Mouse (Mus musculus) kidney, embryonic 14.5 days (tissue): ENCODE measurements around the gene Ncf1. TPM values are rescaled to one million over a fixed set of nuclear protein-coding genes. Genes with fewer than 3 reads are reported as not detected.
A peak's percentile ranks its signal among the peaks of the same experiment; 100 is the strongest.

Experiments
- ATAC-seq: fragments of 200-750 bp; cut with Nextera tagmentation; 2 replicates; pipeline ENCODE4 v1.8.0; 2017; ENCODE audit warnings: moderate number of reproducible peaks, mild to moderate bottlenecking, moderate TSS enrichment, moderate library complexity; ENCODE audit not compliant: low FRiP score, low TSS enrichment
- H3K27ac ChIP-seq: fragments of 300-500 bp; sonication (generic); 2 replicates; pipeline ENCODE4 v1.5.1; 2014; ENCODE audit warnings: low read depth, mild to moderate bottlenecking, low read length, moderate library complexity, mixed read lengths
- H3K27me3 ChIP-seq: fragments of 300-500 bp; sonication (generic); 2 replicates; pipeline ENCODE4 v1.6.1; 2014; ENCODE audit warnings: mild to moderate bottlenecking, low read length; ENCODE audit not compliant: control insufficient read depth, insufficient read depth
- H3K36me3 ChIP-seq: fragments of 300-500 bp; sonication (generic); 2 replicates; pipeline ENCODE4 v1.6.1; 2014; ENCODE audit warnings: low read length, mixed read lengths; ENCODE audit not compliant: control insufficient read depth, insufficient read depth
- H3K4me1 ChIP-seq: fragments of 300-500 bp; sonication (generic); 2 replicates; pipeline ENCODE4 v1.6.1; 2014; ENCODE audit warnings: low read length, mixed read lengths; ENCODE audit not compliant: control insufficient read depth, insufficient read depth
- H3K4me2 ChIP-seq: fragments of 300-500 bp; sonication (generic); replicated peaks from 2 replicates; pipeline ENCODE4 v1.6.1; 2014; ENCODE audit warnings: low read depth, mild to moderate bottlenecking, low read length
- H3K4me3 ChIP-seq: fragments of 300-500 bp; sonication (generic); 2 replicates; pipeline ENCODE4 v1.5.1; 2014; ENCODE audit warnings: mild to moderate bottlenecking, low read length
- H3K9ac ChIP-seq: fragments of 300-500 bp; sonication (generic); 2 replicates; pipeline ENCODE4 v1.6.1; 2014; ENCODE audit warnings: low read depth, mild to moderate bottlenecking, low read length, moderate library complexity
- H3K9me3 ChIP-seq: fragments of 300-500 bp; sonication (generic); 2 replicates; pipeline ENCODE4 v1.6.1; 2016; ENCODE audit warnings: low read length; ENCODE audit not compliant: control insufficient read depth
- WGBS: fragments of 180-500 bp; shearing (Covaris S2); extraction: QIAGEN DNeasy Blood & Tissue Kit; methylation state at CpG from one replicate; pipeline ENCODE4 v1.1.7; 2014; 5-methylcytosine and 5-hydroxymethylcytosine counted together
- polyA plus RNA-seq: library from polyadenylated mRNA; unstranded; fragments of >200 nt; fragmentation: Nextera tagmentation; extraction: Ambion mirVana; gene quantifications from 2 replicates; pipeline ENCODE4 v1.2.1, GENCODE M21; 2014

The Ncf1 gene
- polyA plus RNA-seq, 1 experiment from 2014 or later = 2.6 TPM

GRCm38 (mm10) chr5:134206721-134207120 lies 22.7 kb downstream of the Ncf1 start:
- ATAC-seq = no peak
- Histone ChIP-seq H3K9ac (no peak overlapping the region), H3K36me3 (no peaks in the 10 kb centered on the region; the same call in 1 of the 2 replicates), H3K4me3 (no peak overlapping the region), H3K9me3 (no peaks in the 10 kb centered on the region), H3K27ac (no peak overlapping the region), H3K27me3 (no peaks in the 10 kb centered on the region), H3K4me2 (no peak overlapping the region), H3K4me1 (no peaks in the 10 kb centered on the region)
- WGBS = 83% methylated on average over 10 of the region's 10 CpGs

- Histone ChIP-seq H3K4me1 (no peaks in the 10 kb centered on the region), H3K27me3 (no peaks in the 10 kb centered on the region), H3K27ac (no peak overlapping the region), H3K4me3 (no peak overlapping the region), H3K9me3 (no peaks in the 10 kb centered on the region), H3K36me3 (peaks cover 7% of the 10 kb centered on the region; the same call in 1 of the 2 replicates), H3K9ac (no peak overlapping the region), H3K4me2 (no peak overlapping the region)
- ATAC-seq = no peak
- WGBS = 88% methylated on average over 8 of the region's 8 CpGs
Measured at GRCm38 (mm10) chr5:134193664-134194063, 35.8 kb downstream of the Ncf1 start.

GRCm38 (mm10) chr5:134188571-134188970 lies 40.9 kb downstream of the Ncf1 start:
- no peak overlapping the region; the same call in 1 of the 2 replicates for H3K27ac ChIP-seq
- no peak for ATAC-seq
- H3K27me3 ChIP-seq = no peaks in the 10 kb centered on the region
- H3K9ac ChIP-seq = no peak overlapping the region
- H3K9me3 ChIP-seq = no peaks in the 10 kb centered on the region
- no peaks in the 10 kb centered on the region; the same call in 1 of the 2 replicates for H3K36me3 ChIP-seq
- WGBS = 57% methylated on average over 7 of the region's 7 CpGs
- H3K4me2 ChIP-seq = no peak overlapping the region
- no peak overlapping the region for H3K4me3 ChIP-seq
- peaks cover 1% of the 10 kb centered on the region; the same call in 1 of the 2 replicates for H3K4me1 ChIP-seq

- ATAC-seq = no peak
- 81% methylated on average over 4 of the region's 4 CpGs for WGBS
- Histone ChIP-seq H3K9ac (no peak overlapping the region), H3K4me1 (peaks cover 16% of the 10 kb centered on the region), H3K4me2 (no peak overlapping the region), H3K27ac (no peak overlapping the region), H3K36me3 (no peaks in the 10 kb centered on the region), H3K4me3 (no peak overlapping the region), H3K27me3 (no peaks in the 10 kb centered on the region), H3K9me3 (no peaks in the 10 kb centered on the region)
Measured at GRCm38 (mm10) chr5:134186961-134187731, 42.3 kb downstream of the Ncf1 start.

- no peak overlapping the region for H3K9ac ChIP-seq
- no peaks in the 10 kb centered on the region for H3K9me3 ChIP-seq
- H3K4me3 ChIP-seq = no peak overlapping the region
- H3K4me2 ChIP-seq = no peak overlapping the region
- H3K4me1 ChIP-seq = peaks cover 17% of the 10 kb centered on the region
- no peaks in the 10 kb centered on the region for H3K27me3 ChIP-seq
- ATAC-seq = no peak
- no peak overlapping the region for H3K27ac ChIP-seq
- 81% methylated on average over 3 of the region's 3 CpGs for WGBS
- no peaks in the 10 kb centered on the region for H3K36me3 ChIP-seq
Measured at GRCm38 (mm10) chr5:134186059-134186458, 43.4 kb downstream of the Ncf1 start.

- WGBS = under 1% methylated on average over 89 of the region's 92 CpGs
- H3K9ac ChIP-seq = peak within 1 kb of the TSS; percentile 89
- peaks cover 20% of the 10 kb centered on the region for H3K4me1 ChIP-seq
- peak within 1 kb of the TSS; percentile 66 for H3K4me3 ChIP-seq
- peak within 1 kb of the TSS; percentile 98 for H3K27ac ChIP-seq
- H3K9me3 ChIP-seq = no peaks in the 10 kb centered on the region
- peak within 1 kb of the TSS; percentile 56 for H3K4me2 ChIP-seq
- no peaks in the 10 kb centered on the region for H3K27me3 ChIP-seq
- ATAC-seq = peak; percentile 94
- no peaks in the 10 kb centered on the region for H3K36me3 ChIP-seq
Measured at GRCm38 (mm10) chr5:134183880-134184808, 45.3 kb downstream of the Ncf1 start, which contains the start of gene Gtf2ird2. TSS of gene Gtf2ird2 (plus strand) at chr5:134184019.

- WGBS = 51% methylated on average over 7 of the region's 7 CpGs
- Histone ChIP-seq H3K36me3 (no peaks in the 10 kb centered on the region), H3K4me1 (peaks cover 20% of the 10 kb centered on the region), H3K27me3 (no peaks in the 10 kb centered on the region), H3K9ac (peak overlapping the region; percentile 89), H3K27ac (peak overlapping the region; percentile 98), H3K4me3 (peak overlapping the region; percentile 66), H3K4me2 (peak overlapping the region; percentile 56), H3K9me3 (no peaks in the 10 kb centered on the region)
- ATAC-seq = no peak
Measured at GRCm38 (mm10) chr5:134183162-134183561, 46.3 kb downstream of the Ncf1 start.

GRCm38 (mm10) chr5:134182735-134183134 lies 46.7 kb downstream of the Ncf1 start:
- Histone ChIP-seq H3K4me1 (peaks cover 20% of the 10 kb centered on the region), H3K36me3 (no peaks in the 10 kb centered on the region), H3K27me3 (no peaks in the 10 kb centered on the region), H3K27ac (peak overlapping the region; percentile 98; the same call in 1 of the 2 replicates), H3K9ac (peak overlapping the region; percentile 89; the same call in 1 of the 2 replicates), H3K4me2 (peak overlapping the region; percentile 56), H3K9me3 (no peaks in the 10 kb centered on the region), H3K4me3 (peak overlapping the region; percentile 66)
- no peak for ATAC-seq
- WGBS = 13% methylated on average over 4 of the region's 4 CpGs
